Mouse (Mus musculus) heart, postnatal 14 days (tissue): ENCODE measurements around the gene Cflar. TPM values are rescaled to one million over a fixed set of nuclear protein-coding genes. Genes with fewer than 3 reads are reported as not detected.
"Not testable (repeated sequence)": the region's sequence is repeated elsewhere in the genome, so short reads cannot be mapped to it uniquely, and the experiment has no call there.

ENCODE experiments used
- DNase-seq, 2 experiments: peaks; one replicate each; pipeline ENCODE4 v3.0.0; 2021 to 2022
- intact Hi-C: fragments of 180-260 bp; cut with DNase I; formaldehyde crosslinking; loops from one replicate; pipeline ENCODE4 v1.15.1; 2025
- long read RNA-seq, 2 experiments: library from polyadenylated mRNA; stranded (forward); transcript quantifications; one replicate each; pipeline ENCODE4 v2.0.0; 2021
- total RNA-seq, 2 experiments: library from RNA; stranded (reverse); gene quantifications; 2 replicates each; pipeline ENCODE4 v1.2.3; 2021

Gene Cflar
- total RNA-seq: 10 to 100 TPM; 64.7 to 70.4 TPM
- long read RNA-seq, experiment 1, transcript Cflar-213 (1 exons, 3,677 nt): major isoform, 5 of 24 reads
- long read RNA-seq, experiment 1, partial matches to known transcripts: 2 of 24 reads
- long read RNA-seq, experiment 1, other reads (novel, unspliced or antisense): 15 of 24 reads
- long read RNA-seq, experiment 2, full-length matches to known transcripts: 6 of 30 reads
- long read RNA-seq, experiment 2, partial matches to known transcripts: 5 of 30 reads
- long read RNA-seq, experiment 2, other reads (novel, unspliced or antisense): 19 of 30 reads

DNA sequence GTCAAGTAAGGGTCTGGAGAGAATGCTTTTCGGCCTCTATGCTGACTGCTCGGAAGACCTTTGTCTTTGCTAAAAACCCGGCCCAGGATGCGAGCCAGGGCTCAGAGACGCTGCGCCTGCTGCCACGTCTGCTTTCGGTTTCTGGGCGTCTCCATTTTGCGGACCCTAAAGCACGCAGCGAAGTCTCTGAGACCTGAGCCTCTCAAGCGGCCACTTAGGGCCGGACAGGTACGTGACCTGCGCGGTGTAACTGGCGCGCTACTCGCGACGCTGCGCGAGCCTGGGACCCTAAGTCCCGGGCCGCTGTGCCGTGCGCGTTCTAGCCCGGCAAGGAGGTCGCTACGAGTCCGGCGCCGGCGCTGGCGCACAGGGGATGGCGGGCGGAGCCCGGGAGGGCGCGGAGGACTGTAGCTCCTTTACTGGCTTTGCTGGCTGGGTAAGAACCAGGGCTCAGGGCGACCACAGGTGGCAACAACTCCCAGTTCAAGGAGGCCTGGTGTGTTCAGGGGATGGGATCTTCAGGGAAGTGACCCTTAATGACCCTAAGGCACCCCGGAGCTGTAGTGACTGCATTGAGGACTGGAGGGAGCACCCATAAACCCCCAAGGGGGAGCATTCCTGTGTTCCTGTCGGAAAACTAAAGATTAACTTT lies at the start of gene Cflar:
Gene Cflar (plus strand): TSS at position 144 of the 652 bp plus-strand sequence.
- DNase-seq: peak; percentile 79 to 82
- intact Hi-C loops: loop anchor here (2.0 kb wide), 1 partner anchor 59 kb away; no protein-coding TSS in a partner anchor

GRCm38 (mm10) chr1:58662671-58663070 lies 48.6 kb upstream of the Cflar start:
- DNase-seq, intact Hi-C loops: not testable (repeated sequence)

GRCm38 (mm10) chr1:58663365-58663764 lies 47.9 kb upstream of the Cflar start:
- DNase-seq, intact Hi-C loops: not testable (repeated sequence)

GRCm38 (mm10) chr1:58668191-58668590 lies 43.1 kb upstream of the Cflar start:
- intact Hi-C loops: no loop called here
- DNase-seq: no peak

- intact Hi-C loops: not testable (repeated sequence)
Measured at GRCm38 (mm10) chr1:58669635-58670034, 41.7 kb upstream of the Cflar start.

DNA sequence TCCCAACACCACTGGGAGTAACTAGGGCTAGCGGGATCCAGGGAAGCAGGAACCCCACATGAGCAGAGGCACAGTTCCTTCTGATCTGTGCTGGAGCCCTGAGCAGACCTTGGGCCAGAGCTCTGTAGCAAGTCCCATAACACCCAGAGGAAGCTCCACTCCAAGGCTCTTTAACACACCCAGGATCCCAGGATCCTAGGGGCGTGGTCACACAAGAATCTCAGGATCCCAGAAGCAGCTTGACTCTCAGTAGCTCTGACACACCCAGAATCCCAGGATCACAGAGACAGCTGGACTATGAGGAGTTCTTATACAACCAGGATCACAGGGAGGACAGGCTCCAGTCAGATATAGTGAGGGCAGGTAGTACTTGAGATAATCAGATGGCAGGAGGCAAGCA lies 39.2 kb upstream of the Cflar start:
- intact Hi-C loops: no loop called here
- no peak for DNase-seq

More at GRCm38 (mm10) chr1:58669635-58670034, 41.7 kb upstream of the Cflar start:
- not testable (repeated sequence) for DNase-seq

- no peak for DNase-seq
- intact Hi-C loops: no loop called here
Measured at GRCm38 (mm10) chr1:58675011-58675410, 36.3 kb upstream of the Cflar start.

- DNase-seq: peak; percentile 20 to 57
- intact Hi-C loops: loop anchor here (2.0 kb wide), 1 partner anchor 113 kb away; no protein-coding TSS in a partner anchor
Measured at GRCm38 (mm10) chr1:58677575-58677974, 33.7 kb upstream of the Cflar start.

DNA sequence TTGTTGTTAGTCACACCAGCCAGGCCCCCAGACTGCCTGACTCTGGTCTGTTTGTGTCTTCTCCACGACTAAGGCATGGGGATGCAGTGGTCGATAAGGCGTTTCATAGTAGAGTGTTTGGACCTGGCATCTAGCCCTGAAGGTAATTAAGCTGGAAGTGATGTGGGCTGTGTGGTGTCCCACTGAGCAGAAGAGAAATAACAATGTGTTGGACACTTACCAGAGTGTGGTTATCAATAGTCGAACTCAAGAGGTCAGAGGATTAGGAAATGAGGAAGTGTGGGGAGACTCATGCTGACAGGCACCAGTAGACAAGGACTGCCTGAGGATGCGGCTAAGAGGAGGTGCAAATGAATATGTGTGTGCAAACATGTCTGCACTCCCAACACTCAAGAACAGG lies 32.9 kb upstream of the Cflar start:
- intact Hi-C loops, DNase-seq: not testable (repeated sequence)

DNA sequence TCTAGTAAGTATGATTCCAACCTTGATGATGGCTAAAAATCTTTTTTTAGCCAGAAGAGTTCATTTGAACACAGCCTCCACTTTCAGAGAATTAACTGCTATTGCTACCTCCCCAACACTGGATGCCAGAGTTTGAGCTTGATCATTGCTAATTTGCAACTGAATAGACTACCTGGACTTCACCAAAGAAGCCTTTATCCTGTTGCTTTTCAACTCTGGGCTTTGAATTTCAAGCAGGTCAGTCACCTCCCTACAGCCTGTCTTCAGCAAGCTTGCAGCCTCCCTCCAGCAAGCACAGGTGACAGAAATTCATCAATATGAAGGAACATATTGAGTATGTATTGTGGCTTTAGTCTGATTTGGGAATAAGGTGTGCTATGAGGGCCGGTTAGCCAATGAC lies 21.9 kb upstream of the Cflar start:
- intact Hi-C loops: no loop called here
- no peak for DNase-seq

GRCm38 (mm10) chr1:58690006-58690744 lies 21.1 kb upstream of the Cflar start:
- DNase-seq: no peak
- intact Hi-C loops: no loop called here

DNA sequence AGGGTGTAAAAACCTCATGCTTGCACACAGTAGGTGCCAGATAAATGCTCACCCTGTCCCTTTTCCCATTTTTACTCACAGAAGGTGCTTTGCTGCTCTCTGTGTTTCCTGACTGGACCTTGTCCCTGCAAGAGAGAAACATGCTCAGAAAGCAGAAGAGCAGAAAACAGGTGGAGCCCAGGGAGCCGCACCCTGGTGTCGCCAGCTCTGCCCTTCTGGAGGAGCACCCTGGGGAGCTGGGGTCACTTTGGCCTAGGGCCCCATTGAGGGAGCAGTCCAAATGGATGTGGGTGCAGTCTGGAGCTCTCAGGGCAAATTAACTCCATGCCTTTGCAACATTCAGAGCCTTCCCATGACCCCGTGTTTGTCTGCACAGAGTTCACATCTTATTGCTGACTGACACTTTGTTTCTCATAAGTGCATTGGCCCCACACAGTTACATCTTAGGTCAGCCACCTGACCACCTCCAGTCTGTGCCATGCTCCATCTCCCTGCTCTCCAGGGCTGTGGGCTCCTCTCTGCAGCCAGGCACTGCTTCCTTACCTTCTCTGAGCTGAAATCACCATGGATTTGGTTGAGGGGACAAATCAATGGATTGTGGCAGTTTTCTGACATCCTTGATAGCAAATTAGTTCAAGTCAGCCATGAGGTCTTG lies 20.3 kb upstream of the Cflar start:
- DNase-seq, intact Hi-C loops: not testable (repeated sequence)

GRCm38 (mm10) chr1:58691718-58692117 lies 19.6 kb upstream of the Cflar start:
- intact Hi-C loops, DNase-seq: not testable (repeated sequence)

- DNase-seq: no peak
- intact Hi-C loops: no loop called here
Measured at GRCm38 (mm10) chr1:58693696-58694095, 17.6 kb upstream of the Cflar start.

DNA sequence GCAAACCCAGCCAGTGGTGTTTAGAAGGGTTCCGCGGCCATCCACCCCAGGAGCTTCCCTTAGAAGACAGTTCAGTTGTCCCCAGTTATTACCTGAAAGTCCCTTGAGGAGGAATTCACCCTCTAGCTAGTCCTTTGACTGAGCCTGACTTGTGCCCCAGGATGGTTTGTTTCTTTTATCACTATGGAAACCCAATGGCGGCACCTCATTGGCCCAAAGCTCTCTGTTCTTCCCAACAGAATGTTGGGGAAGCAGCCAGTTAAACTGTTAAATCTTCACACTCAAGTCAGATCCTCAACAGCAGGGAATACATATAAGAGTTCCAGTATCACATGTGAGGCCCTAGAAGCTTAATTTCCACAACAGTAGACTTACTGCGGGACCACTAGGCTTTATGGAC lies 15.5 kb upstream of the Cflar start, which contains the start of gene Als2cr12:
Gene Als2cr12 (minus strand): TSS at position 180 of the 400 bp plus-strand sequence.
- intact Hi-C loops: loop anchor here (2.0 kb wide), 1 partner anchor 203 kb away; no protein-coding TSS in a partner anchor
- not testable (repeated sequence) for DNase-seq

GRCm38 (mm10) chr1:58697607-58698006 lies 13.7 kb upstream of the Cflar start:
- intact Hi-C loops: loop anchor here (2.0 kb wide), 1 partner anchor 201 kb away; no protein-coding TSS in a partner anchor
- peak in 1 of 2 experiments; percentile 33 for DNase-seq

- DNase-seq: no peak
- intact Hi-C loops: no loop called here
Measured at GRCm38 (mm10) chr1:58698781-58699180, 12.5 kb upstream of the Cflar start.

GRCm38 (mm10) chr1:58699988-58700387 lies 11.3 kb upstream of the Cflar start:
- intact Hi-C loops: no loop called here
- DNase-seq: no peak

GRCm38 (mm10) chr1:58700580-58701162 lies 10.6 kb upstream of the Cflar start:
- DNase-seq, intact Hi-C loops: not testable (repeated sequence)

DNA sequence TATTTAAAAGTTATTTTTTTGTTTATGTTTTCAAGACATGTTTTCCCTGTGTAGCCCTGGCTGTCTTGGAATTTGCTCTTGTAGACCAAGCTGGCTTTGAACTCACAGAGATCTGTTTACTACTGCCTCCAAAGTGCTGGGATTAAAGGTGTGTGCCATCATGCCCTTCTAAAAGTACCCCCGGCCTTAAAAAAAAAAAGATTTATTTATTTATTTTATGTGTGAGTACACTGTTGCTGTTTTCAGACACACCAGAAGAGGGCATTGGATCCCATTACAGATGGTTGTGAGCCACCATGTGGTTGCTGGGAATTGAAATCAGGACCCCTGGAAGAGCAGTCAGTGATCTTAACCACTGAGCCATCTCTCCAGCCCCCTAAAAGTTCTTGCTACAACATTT lies 1.3 kb upstream of the Cflar start:
- intact Hi-C loops: loop anchor here (2.0 kb wide), 1 partner anchor 57 kb away; no protein-coding TSS in a partner anchor
- DNase-seq: not testable (repeated sequence)
